Mouse (Mus musculus) limb, embryonic 13.5 days (tissue): ENCODE data around the gene Grb7. TPM values are rescaled to one million over a fixed set of nuclear protein-coding genes. Genes with fewer than 3 reads are reported as not detected.

Experiments
- ATAC-seq: fragments of 200-750 bp; cut with Nextera tagmentation; 2 replicates; pipeline ENCODE4 v1.8.0; 2017; ENCODE audit warnings: low read depth, moderate number of reproducible peaks, moderate TSS enrichment; ENCODE audit not compliant: low FRiP score
- H3K27ac ChIP-seq: fragments of 300-500 bp; sonication (generic); 2 replicates; pipeline ENCODE4 v1.5.1; 2015; ENCODE audit warnings: inconsistent platforms, mild to moderate bottlenecking, moderate library complexity
- H3K27me3 ChIP-seq: fragments of 300-500 bp; sonication (generic); 2 replicates; pipeline ENCODE4 v1.6.1; 2015; ENCODE audit warnings: mild to moderate bottlenecking, inconsistent platforms
- H3K36me3 ChIP-seq: fragments of 300-500 bp; sonication (generic); 2 replicates; pipeline ENCODE4 v1.6.1; 2015; ENCODE audit warnings: inconsistent platforms, mild to moderate bottlenecking, moderate library complexity
- H3K4me1 ChIP-seq: fragments of 300-500 bp; sonication (generic); 2 replicates; pipeline ENCODE4 v1.6.1; 2015; ENCODE audit warnings: inconsistent platforms
- H3K4me2 ChIP-seq: fragments of 300-500 bp; sonication (generic); replicated peaks from 2 replicates; pipeline ENCODE4 v1.6.1; 2015; ENCODE audit warnings: inconsistent platforms, mild to moderate bottlenecking, moderate library complexity
- H3K4me3 ChIP-seq: fragments of 300-500 bp; sonication (generic); 2 replicates; pipeline ENCODE4 v1.5.1; 2015; ENCODE audit warnings: moderate library complexity, mild to moderate bottlenecking, inconsistent platforms
- H3K9ac ChIP-seq: fragments of 300-500 bp; sonication (generic); 2 replicates; pipeline ENCODE4 v1.6.1; 2015; ENCODE audit warnings: mild to moderate bottlenecking, inconsistent platforms
- H3K9me3 ChIP-seq: fragments of 300-500 bp; sonication (generic); 2 replicates; pipeline ENCODE4 v1.6.1; 2016; ENCODE audit warnings: inconsistent platforms
- WGBS: fragments of 180-500 bp; shearing (Covaris S2); methylation state at CpG from one replicate; pipeline ENCODE4 v1.1.7; 2015; 5-methylcytosine and 5-hydroxymethylcytosine counted together
- polyA plus RNA-seq: library from polyadenylated mRNA; unstranded; fragments of >200 nt; fragmentation: Nextera tagmentation; extraction: Ambion mirVana; gene quantifications from 2 replicates; pipeline ENCODE4 v1.2.1, GENCODE M21; 2015

The Grb7 gene
- polyA plus RNA-seq, 1 experiment from 2014 or later: 6.7 TPM

DNA sequence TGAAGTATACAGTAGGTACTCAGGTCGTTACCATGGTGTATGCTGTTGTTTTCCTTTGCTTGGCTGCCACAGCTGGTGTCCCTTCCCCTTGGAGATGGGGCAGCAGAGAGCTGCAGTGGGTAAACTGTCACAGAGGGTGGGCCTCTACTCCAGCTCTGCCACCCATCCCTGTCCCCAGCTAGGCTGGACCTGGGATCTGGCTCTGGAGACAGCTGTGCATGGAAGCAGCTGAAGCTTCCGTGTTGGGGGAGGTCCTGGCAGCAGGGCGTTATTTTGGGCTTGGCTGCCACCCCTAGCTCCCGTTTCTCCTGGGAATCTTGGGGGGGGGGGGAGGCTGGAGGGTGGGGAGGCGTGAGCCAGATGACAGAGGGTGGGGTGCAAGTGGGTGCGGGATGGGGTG, 27.9 kb upstream of the Grb7 start:
- peak; percentile 16 for ATAC-seq
- 56% methylated on average over 4 of the region's 6 CpGs for WGBS
- Histone ChIP-seq H3K4me1 (peaks cover 37% of the 10 kb centered on the region), H3K27me3 (no peaks in the 10 kb centered on the region), H3K4me3 (no peak overlapping the region), H3K36me3 (peaks cover 51% of the 10 kb centered on the region), H3K4me2 (no peak overlapping the region), H3K27ac (no peak overlapping the region), H3K9ac (no peak overlapping the region), H3K9me3 (no peaks in the 10 kb centered on the region)

DNA sequence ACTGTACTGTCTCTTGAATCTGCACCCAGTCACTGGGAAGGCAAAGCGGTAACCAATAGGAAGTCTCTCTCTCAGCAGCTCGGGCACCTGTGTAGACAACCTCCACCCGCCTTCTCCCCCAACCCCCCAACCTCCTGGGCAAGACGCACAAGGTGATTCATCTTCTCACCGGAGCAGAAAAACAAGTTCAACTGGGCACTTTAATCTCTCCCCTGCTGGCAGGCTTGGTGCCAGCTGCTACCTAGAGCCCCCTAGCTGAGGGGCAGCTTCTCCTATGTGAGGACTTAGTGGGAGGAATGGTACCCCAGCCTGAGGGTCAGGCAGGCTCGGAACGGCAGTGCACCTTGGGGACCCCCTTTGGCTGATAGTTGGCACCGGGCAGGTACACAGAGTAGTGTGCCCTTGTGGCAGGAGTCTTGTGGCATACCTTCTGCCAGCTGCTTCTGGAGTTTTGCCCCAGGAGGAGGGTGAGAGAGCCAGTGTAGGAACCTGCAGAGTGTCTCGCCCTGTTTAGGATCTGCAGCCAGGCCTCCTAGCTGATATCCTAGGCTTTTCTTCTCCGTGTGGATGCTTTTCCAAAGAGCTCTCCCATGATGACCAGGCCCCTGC, 27.2 kb upstream of the Grb7 start:
- H3K4me1 ChIP-seq: peaks cover 30% of the 10 kb centered on the region
- H3K4me3 ChIP-seq: no peak overlapping the region
- no peaks in the 10 kb centered on the region for H3K9me3 ChIP-seq
- no peak for ATAC-seq
- H3K27me3 ChIP-seq: no peaks in the 10 kb centered on the region
- no peak overlapping the region for H3K9ac ChIP-seq
- WGBS: 86% methylated on average over 10 of the region's 10 CpGs
- H3K4me2 ChIP-seq: no peak overlapping the region
- no peak overlapping the region for H3K27ac ChIP-seq
- H3K36me3 ChIP-seq: peaks cover 59% of the 10 kb centered on the region

DNA sequence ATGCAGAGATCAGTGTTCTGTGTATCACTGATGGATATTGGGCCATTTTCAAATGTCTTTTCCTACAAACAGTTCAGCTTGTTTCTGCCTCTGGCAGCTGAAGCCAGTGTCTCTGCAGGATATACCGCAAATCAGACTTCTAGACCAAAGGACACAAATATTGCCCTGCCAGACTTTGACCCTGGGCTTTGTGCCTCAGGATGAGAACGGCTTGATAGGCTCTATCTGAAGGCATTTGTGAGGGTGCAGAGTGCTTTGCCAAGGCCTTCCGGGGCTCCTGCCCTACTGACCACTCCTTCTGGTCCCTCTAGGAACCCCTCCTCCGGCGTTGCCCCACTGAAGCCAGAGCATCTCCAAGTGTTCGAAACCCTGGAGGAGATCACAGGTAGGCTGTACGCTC, 19.6 kb upstream of the Grb7 start:
- H3K4me3 ChIP-seq: no peak overlapping the region
- no peak overlapping the region for H3K27ac ChIP-seq
- no peaks in the 10 kb centered on the region for H3K9me3 ChIP-seq
- peaks cover 100% of the 10 kb centered on the region for H3K36me3 ChIP-seq
- no peaks in the 10 kb centered on the region for H3K4me1 ChIP-seq
- WGBS: 95% methylated on average over 7 of the region's 7 CpGs
- no peak for ATAC-seq
- H3K4me2 ChIP-seq: no peak overlapping the region
- H3K9ac ChIP-seq: no peak overlapping the region
- no peaks in the 10 kb centered on the region for H3K27me3 ChIP-seq

DNA sequence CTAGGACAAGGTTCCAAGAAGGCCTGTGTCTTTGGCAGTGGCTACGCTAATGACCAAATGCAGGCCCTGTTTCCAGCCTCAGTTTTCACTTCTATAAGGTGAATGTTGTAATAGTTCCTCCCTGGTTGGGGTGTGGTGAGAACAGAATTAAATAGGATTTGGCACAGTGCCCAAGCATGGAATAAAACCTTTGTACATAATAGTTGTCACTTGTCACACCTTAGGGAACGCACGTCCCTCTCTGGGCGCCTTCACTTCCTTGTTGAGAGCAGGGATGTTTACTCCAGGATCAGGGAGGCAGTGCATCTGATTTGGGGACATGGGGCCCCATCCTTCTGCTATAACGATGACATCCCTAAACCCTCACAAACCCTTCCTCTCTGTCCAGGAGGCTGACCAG, 17.8 kb upstream of the Grb7 start:
- Histone ChIP-seq H3K27me3 (no peaks in the 10 kb centered on the region), H3K4me3 (no peak overlapping the region), H3K4me2 (no peak overlapping the region), H3K9me3 (no peaks in the 10 kb centered on the region), H3K9ac (no peak overlapping the region), H3K27ac (no peak overlapping the region), H3K4me1 (no peaks in the 10 kb centered on the region), H3K36me3 (peaks cover 99% of the 10 kb centered on the region)
- ATAC-seq: no peak
- WGBS: 85% methylated on average over 5 of the region's 5 CpGs

DNA sequence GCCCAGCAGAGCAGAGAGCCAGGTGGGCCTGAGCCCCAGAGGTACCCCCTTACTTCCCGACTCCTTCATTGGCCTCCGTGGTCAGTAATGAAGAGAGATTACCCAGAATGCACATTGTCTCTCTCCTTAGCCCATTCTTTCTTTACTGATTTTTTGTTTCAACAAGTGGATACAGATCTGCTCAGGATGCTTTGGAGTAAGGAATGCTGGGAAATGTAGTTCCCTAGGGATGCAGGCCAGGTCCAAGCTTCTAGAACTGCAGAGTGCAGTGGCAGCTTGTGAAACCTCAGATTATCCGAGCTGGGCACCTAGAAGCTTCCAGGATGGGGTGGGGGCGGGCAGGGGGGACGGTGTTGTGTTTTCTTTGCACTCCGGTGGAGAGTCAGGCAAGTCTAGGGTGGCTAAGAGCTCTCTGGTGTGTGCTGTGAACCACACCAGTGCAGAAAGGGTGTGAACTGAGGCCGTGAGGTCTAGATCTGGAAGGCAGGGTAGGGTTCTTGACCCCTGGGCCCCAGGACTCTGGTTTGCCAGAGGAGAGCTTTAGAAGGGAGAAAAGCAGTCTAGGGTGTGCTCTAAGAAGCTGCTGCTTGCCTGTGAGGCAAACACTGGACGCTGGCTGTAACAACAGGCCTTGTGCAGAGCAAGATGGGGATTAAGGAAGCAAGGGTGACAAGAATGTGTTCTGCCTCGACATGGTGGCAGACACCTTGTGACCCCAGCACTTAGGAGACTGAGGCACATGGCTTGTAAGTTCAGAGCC, 14.3 kb upstream of the Grb7 start:
- 80% methylated on average over 9 of the region's 9 CpGs for WGBS
- Histone ChIP-seq H3K4me2 (no peak overlapping the region), H3K9ac (no peak overlapping the region), H3K4me1 (no peaks in the 10 kb centered on the region), H3K9me3 (no peaks in the 10 kb centered on the region), H3K27me3 (no peaks in the 10 kb centered on the region), H3K36me3 (peaks cover 98% of the 10 kb centered on the region), H3K27ac (no peak overlapping the region), H3K4me3 (no peak overlapping the region)
- ATAC-seq: no peak

DNA sequence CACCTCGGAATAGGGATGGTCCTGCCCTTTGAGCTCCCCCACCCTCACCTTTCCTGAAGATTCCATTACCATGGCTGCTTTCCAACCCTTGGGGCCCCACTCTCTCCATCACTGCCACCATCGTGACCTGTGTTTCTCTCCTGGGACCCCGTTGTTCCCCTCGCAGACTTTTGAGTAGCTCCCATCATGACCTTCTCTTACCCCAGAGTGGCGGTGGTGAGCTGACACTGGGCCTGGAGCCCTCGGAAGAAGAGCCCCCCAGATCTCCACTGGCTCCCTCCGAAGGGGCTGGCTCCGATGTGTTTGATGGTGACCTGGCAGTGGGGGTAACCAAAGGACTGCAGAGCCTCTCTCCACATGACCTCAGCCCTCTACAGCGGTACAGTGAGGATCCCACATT, 10.5 kb upstream of the Grb7 start:
- H3K36me3 ChIP-seq: peaks cover 64% of the 10 kb centered on the region
- no peak for ATAC-seq
- no peaks in the 10 kb centered on the region for H3K27me3 ChIP-seq
- H3K4me1 ChIP-seq: peaks cover 9% of the 10 kb centered on the region; the same call in 1 of the 2 replicates
- no peak overlapping the region for H3K9ac ChIP-seq
- H3K27ac ChIP-seq: no peak overlapping the region
- no peaks in the 10 kb centered on the region for H3K9me3 ChIP-seq
- no peak overlapping the region for H3K4me3 ChIP-seq
- H3K4me2 ChIP-seq: no peak overlapping the region
- 89% methylated on average over 9 of the region's 9 CpGs for WGBS

DNA sequence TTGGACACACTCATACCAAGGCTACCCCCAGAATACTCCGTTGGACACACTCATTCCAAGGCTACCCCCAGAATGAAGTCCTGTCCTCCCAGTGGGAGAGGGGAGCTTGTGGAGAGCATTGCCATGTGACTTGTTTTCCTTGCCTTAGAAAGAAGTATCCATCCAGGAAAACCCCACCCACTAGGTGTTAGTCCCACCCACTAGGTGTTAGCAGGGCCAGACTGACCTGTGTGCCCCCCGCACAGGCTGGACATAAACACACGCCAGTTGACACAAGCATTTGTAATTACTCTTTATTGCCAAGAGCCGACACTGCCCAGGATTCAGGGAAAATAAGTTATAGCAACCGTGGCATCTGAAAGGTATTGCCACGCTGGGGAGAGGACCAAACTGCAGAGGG, 8.8 kb upstream of the Grb7 start:
- Histone ChIP-seq H3K27ac (no peak overlapping the region), H3K9ac (no peak overlapping the region; the same call in 1 of the 2 replicates), H3K4me3 (0 out of 2 replicates have a peak overlapping the region, but pooled peaks have one; percentile 68), H3K27me3 (no peaks in the 10 kb centered on the region), H3K9me3 (no peaks in the 10 kb centered on the region), H3K4me1 (peaks cover 9% of the 10 kb centered on the region; the same call in 1 of the 2 replicates), H3K4me2 (peak overlapping the region; percentile 82; the same call in 1 of the 2 replicates), H3K36me3 (peaks cover 47% of the 10 kb centered on the region)
- no peak for ATAC-seq
- WGBS: 74% methylated on average over 6 of the region's 6 CpGs

DNA sequence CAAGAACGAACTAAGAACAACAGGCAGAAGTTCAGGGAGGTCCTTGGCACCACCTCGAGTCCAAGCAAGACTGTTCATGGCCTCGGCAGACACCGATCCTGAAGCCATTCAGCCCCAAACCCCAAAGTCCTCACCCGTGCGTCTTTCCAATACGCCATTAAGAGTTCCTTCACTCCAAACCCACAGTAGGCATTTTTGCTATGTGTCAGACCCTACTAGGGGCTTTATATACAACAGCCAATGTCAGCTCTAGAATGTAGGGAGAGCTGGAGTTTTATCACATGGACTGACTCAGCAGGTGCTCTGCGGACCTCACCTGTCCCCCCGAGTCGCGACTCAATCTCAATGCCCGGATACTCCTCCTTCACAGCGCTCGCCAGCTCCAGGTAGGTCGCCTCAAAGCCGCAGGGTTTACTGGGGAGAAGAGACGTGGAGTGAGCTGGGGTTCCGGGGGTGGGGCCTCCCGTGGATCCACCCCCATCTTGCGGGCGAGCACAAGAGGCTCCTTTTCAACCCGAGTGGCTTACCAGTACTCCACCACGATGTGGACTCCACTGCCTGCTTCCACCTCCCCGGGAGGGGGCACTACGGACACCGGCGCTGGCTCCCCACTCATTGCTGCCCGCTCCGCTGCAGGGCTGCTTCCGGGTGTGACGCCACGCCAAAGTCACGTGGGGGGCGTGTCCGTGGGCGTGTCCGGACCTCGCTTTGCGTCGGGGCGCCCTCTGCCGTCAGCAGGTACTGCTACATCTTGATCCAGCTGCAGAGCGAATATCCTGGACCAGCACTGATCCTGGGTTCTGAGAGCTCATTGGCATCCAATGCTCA, 7.6 kb upstream of the Grb7 start, which contains the start of gene Mien1:
Mien1 (minus strand) TSS at position 661 of the 828 bp plus-strand sequence.
- H3K9me3 ChIP-seq: no peaks in the 10 kb centered on the region
- peak within 1 kb of the TSS; percentile 29 for H3K27ac ChIP-seq
- H3K4me3 ChIP-seq: peak within 1 kb of the TSS; percentile 68
- peak; percentile 93 for ATAC-seq
- H3K4me2 ChIP-seq: peak within 1 kb of the TSS; percentile 82
- WGBS: 2% methylated on average over 43 of the region's 43 CpGs
- peaks cover 9% of the 10 kb centered on the region; the same call in 1 of the 2 replicates for H3K4me1 ChIP-seq
- H3K27me3 ChIP-seq: no peaks in the 10 kb centered on the region
- H3K9ac ChIP-seq: peak within 1 kb of the TSS; percentile 59
- H3K36me3 ChIP-seq: peaks cover 38% of the 10 kb centered on the region

DNA sequence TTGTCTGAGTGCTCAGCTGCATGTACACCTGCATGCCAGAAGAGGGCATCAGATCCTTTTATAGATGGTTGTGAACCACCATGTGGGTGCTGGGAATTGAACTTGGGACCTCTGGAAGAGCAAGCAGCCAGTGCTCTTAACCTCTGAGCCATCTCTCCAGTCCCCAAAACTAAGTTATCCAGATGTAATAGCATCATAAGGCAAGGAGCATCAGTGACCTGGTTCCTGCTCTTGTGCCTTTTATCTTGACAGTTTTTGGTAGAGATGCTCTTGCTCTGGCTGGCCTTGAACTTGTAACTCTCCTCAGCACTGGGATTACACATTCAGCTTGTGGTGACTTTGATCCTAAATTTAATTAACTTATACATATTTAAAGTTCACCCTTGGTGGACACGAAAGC, 2.5 kb upstream of the Grb7 start:
- H3K4me2 ChIP-seq: no peak overlapping the region
- peaks cover 16% of the 10 kb centered on the region for H3K4me1 ChIP-seq
- no peak for ATAC-seq
- WGBS: 96% methylated on average over 1 of the region's 1 CpGs
- H3K36me3 ChIP-seq: no peaks in the 10 kb centered on the region
- no peak overlapping the region for H3K27ac ChIP-seq
- no peaks in the 10 kb centered on the region for H3K9me3 ChIP-seq
- H3K27me3 ChIP-seq: peaks cover 37% of the 10 kb centered on the region
- H3K4me3 ChIP-seq: no peak overlapping the region
- no peak overlapping the region for H3K9ac ChIP-seq

DNA sequence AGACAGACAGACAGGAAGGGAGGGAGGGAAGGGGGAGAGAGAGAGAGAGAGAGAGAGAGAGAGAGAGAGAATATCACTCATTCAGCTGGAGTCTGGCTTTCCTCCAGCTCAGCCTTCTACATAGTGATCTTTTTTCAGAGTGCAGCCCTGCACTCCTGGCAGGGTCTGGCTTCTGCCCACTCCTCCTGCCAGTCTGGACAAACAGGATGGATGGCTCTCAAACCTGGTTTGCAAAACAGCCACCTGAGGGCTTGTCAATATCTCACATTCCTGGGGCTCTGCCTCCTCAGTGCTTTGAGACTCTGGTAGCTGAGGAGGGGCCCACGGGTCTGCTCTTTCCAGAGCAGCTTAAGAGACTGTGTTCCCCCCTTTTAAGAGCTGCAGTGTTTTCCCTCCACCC, 956 bp upstream of the Grb7 start:
- Histone ChIP-seq H3K9ac (no peak overlapping the region), H3K4me3 (no peak overlapping the region), H3K9me3 (no peaks in the 10 kb centered on the region), H3K36me3 (no peaks in the 10 kb centered on the region), H3K4me1 (peaks cover 16% of the 10 kb centered on the region), H3K27me3 (peaks cover 45% of the 10 kb centered on the region), H3K27ac (no peak overlapping the region), H3K4me2 (no peak overlapping the region)
- ATAC-seq: no peak
- 13% methylated on average over 1 of the region's 1 CpGs for WGBS

DNA sequence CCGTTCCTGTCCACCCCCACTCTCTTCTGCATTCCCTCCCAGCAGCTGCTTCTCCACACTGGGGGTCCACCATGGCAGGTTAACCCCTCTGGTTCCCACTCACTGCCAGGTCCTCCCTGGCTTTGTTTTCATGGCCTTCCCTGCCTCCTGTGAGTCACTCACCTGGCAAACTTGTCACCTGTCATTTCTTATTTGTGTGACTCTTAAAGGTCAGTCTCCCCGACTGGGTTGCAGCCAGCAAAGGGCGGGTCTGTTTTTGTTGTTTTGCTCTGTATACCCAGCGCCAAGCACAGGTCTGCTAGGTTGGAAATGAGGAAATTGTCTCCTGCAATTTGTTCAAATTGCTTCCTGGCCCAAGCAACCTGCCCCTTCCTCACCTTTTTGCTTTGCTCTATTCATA, 515 bp upstream of the Grb7 start:
- peaks cover 16% of the 10 kb centered on the region for H3K4me1 ChIP-seq
- H3K9me3 ChIP-seq: no peaks in the 10 kb centered on the region
- peaks cover 47% of the 10 kb centered on the region for H3K27me3 ChIP-seq
- H3K9ac ChIP-seq: no peak overlapping the region
- H3K4me2 ChIP-seq: no peak overlapping the region
- ATAC-seq: no peak
- no peak overlapping the region for H3K4me3 ChIP-seq
- H3K36me3 ChIP-seq: no peaks in the 10 kb centered on the region
- WGBS: 36% methylated on average over 4 of the region's 4 CpGs
- H3K27ac ChIP-seq: no peak overlapping the region
